Mouse (Mus musculus) T-helper 17 cell (primary cell): ENCODE measurements at regions not wholly inside any gene's neighbourhood (a gene's known extent, or its start where the extent isn't known, plus 50 kb on each side); places are given as distances from the start of the nearest gene placed in this dataset.

Source experiments
- in situ Hi-C, 2 experiments: fragments of 300-600 bp; cut with MboI, MseI; formaldehyde crosslinking; loops; 1 replicate in 1 of 2; 2 replicates in 1 of 2; pipeline ENCODE4 v1.15.1; 2025; ENCODE audit warnings: high pct_unique_total_duplicates in 2 of 2

DNA sequence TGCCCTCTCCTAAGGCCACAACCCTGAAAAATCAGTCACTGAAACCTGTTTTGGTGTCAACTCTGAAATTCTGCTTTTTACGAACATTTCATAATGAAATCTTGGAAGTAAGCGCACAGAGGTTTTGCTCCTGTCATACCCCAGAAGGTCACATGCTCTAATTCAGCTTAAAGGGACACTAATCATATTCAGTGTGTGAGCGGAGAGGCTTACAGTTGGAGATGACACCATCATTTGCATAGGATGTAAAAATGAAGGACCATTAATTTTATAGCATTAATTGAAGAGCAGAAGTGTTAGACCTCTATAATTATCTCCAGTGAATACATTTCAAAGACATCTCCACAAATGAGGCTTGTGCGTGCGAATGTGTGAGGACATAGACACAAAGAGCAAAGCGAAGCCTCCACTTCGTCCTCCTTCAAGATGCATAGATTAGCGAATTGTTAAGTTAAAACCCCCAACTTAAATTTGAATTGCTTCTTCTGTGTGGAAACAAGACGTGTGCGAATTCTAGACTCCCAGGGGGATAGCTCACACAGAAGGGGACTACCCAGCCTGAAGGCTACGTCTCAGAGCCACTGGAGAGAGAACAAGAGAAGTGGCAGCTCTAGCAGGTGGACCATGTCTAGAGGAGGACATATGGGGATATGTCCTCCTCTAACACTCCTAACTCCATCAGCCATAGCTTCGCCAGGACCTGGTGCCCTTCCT, 479.0 kb upstream of the Kif2a start:
- in situ Hi-C loops, result no loop called here

DNA sequence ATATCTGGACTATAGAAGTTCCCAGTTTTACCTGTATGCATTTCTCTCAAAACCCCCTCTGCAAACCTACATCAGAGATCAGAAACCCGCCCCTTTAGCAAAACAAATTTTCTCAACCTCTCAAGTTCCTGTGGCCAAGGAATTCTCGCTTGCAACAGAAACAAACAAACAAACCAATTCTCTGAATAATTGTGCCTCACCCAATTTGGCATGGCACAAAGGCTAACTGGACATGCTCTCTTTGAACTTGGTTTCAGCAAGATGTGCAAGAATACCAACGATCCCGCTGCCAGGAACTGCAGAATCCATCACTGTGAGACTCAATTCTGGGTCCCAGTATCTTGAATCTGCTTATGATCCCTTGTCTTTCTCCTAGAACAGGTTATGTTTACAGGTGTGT, 477.4 kb upstream of the Kif2a start:
- in situ Hi-C loops, result no loop called here

DNA sequence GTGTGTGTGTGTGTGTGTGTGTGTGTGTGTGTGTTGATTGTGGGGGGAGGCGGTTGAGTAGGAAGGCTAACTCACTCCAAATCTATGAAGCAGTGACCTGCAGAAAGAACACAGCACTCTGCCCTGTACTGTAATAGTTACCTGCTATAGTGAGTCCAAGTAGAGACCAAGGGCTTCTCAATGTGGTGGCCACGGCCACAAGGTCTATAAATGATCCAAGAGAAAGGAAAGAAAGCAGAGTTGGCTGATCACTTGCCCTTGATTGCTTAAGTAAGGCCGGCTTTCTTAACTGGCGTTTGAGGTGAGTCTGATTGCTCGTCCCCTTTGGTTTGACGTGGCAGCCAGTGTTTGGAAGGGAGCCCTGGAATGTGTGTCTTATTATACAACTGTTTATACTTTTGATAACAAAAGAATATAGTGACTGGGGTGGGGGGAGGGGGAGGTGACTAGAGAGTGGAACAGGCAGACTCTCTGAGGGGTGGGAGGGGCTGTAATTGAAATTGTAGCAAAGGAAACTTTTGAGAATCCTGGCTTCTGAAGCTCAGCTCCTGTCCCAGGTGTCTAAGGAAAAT, 473.3 kb upstream of the Kif2a start:
- in situ Hi-C loops, result no loop called here

DNA sequence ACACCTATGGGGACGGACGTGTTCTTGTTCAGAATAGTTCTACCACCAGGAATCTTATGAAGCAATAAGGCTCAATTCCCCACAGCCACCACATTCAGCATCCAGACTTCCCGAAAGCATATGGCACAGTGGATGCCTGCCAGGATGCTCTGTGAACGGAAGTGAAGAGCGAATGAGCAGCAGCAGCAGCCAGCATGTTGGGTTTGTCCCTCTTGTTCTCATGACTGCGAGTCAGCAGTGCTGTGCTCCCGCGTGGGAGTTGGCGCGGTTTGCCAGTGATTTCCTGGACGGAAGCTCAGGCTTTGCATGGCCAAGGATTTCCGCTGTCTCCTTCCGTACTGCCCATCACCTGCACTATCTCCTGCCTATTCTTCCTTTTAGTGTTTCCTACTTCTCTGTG, 471.8 kb upstream of the Kif2a start:
- in situ Hi-C loops, result no loop called here

DNA sequence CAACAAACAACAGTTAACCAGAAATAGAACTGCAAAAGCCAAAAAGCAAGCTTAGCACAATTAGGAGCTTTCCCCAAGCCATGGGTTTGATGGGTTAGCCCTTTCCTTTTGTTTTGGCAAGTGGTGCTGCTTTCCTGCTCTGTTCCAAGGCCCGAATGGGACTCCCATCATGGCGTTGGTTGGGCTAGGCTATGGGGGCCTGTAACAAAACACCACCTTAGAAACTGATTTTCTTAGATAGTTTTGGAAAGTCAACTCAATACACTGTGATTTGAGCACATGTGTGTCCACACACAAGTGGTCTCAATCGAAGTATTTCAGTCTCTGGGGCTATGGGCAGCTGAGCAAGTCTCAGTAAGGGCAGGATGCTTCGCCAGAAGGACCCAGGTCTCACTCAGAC, 470.5 kb upstream of the Kif2a start:
- in situ Hi-C loops, result no loop called here

DNA sequence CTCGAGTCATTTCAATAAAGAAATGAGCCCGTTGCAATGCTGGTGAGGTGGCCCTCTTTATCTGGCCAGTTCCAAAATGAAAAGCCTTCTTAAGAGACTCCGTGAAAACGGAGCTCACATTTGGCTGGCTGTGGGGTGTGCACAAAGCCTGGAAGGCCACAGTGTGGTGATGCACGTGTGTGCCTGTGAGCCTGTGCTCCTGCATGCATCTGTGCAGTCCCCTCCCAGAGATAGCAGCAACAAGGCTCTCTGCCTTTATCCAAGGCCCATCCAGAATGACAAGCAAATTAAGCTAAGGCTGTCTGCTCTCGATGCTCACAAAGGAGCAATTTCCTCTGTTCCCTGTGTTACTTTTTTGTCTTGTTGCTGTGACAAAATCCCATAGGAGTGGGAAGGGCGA, 469.5 kb upstream of the Kif2a start:
- in situ Hi-C loops, result no loop called here

DNA sequence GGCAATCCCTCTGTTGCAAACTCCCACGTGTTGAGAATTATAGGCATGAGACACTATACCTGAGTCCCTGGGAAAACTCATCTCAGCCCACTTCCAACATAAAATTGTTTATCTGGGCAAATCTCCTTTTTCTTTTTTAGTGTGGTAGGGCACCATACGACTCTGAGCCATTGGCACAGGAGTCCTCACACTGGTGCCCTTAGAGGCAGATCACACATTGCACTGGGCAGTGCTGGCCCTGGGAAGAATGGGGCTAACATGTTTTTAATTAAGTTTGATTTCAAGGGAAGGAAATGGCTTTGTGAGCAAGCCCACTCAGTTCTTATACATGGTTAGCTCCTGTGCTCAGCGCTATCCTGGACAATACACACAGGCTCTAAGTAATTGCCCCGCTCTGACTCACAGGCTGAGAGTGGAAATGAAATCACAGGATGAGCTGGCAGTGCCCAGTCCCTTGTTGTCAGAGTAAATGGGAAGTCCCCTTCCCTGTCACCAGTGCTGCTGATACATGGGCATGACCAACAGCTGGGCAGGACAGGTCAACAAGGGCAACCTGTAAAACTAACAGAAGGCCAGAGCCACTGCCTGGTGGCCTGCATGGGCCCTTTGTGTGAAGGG, 463.6 kb upstream of the Kif2a start:
- in situ Hi-C loops, result no loop called here

DNA sequence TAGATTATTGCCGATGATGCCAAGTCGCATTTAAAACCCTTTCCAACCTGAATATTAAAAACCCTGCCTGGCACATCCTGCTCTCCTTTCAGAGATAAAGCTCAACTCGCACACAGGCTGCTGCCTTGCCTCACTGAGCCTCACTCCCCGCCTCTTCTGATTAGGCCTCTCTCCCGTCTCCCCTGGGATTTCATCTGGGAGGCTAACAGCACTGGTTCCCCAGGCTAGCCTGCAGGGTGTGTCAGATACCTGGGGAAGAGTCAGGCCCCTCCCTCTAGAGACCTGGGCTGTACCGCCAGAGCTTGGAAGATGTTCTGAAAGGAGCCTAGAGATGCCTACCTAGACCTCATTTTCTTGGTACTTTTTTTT, 462.7 kb upstream of the Kif2a start:
- in situ Hi-C loops, result no loop called here

DNA sequence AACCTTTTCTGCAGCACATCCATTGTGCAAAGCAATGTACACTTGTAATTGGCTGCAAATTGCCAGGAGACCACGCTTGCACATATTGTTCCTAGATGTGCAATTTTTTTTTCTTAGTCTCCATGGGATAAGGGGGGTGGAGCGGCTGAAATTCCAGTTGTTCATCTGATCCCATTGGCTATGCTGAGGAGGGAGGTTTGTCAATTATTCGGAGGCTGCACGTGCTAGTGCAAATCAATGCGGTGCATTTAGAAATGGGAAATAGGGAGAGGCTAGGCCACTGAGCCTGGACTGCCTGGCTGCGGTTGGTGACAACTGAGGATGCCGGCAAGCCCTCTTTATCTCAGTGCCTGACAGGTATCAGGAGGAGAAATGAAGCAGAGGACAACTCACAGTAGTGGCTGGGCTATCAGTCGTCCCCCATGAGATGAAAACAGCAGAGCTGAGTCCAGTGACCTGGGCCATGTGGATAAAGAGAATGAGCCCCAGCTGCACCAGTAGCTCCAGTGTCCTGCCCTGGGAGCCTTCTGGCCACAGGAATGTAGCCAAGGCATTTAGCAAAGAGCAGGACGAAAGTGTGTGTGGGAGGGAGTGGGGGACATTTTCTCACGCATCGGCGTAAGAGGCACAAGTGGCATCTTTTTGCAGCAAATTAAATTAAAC, 462.2 kb upstream of the Kif2a start:
- in situ Hi-C loops, result no loop called here

DNA sequence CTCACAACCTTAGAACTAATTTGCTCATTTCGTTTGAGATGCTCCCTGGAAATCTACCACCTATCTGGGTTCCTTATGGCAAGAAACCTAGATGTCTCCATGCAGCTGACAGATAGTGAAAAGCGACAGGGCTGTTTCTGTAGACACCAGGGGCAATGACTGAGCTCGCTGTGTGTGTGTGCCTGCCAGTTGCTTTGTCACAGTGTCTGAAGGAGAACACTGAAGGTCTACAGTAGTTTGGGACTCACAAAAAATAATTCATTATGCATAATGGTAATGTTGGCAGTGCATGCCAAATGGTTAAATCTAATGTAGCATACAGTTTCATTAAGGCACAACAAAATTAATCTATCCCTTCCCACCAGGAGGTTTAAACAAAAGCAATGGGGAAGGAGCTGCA, 453.2 kb upstream of the Kif2a start:
- in situ Hi-C loops, result no loop called here

DNA sequence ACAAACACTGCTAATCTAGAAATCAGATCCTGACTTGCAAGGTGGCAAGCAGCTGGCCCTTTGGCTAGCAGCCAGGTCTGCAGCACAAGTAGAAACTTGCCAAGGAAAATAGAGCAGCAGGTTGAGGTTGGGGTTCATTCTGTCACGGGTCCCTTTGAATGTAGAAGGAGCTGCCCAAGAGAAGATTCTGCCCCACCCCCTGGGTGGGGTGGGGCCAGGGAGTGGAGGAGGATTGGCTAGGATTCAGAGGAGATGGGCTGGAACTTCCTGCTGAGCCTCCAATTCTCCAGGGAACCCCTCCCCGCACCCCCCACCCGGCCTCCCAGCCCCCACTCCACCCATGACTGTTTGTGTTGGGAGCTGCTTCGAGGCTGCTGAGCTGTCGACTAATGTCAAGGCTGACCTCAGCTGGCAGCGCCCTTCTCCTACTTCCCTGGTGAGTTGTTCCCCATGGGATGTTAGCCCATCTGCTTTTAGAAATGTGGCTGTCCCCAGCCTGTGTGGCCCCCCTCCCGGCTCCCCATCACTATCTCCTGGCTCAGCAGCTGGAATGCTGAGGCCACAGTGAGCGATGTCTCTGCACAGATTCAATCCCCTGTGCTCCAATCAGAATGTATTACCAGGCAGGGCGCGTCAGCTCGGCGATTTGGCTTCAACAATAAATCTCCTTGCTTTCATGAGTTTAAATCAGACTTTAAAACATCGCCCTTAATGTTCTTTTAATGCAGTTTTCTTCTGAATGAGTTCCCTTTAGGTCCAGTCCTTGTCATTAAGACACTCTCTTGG, 447.8 kb upstream of the Kif2a start:
- in situ Hi-C loops, result no loop called here

DNA sequence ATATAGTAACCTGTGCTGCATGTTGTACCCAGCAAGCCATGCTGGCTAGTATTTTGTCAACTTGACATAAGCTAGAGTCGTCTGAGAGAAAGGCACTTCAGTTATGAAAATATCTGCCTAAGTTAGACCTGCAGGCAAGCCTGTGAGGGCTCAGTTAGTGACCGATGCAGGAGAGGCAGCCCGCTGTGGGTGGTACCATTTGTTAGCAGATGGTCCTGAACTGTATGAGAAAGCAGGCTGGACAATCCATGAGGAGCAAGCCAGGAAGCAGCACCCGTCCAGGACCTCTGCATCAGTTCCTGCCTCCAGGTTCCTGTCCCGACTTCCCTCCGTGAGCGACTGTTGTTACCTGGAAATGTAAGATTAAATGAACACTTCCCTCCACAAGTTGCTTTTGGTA, 440.9 kb upstream of the Kif2a start:
- in situ Hi-C loops, result no loop called here

DNA sequence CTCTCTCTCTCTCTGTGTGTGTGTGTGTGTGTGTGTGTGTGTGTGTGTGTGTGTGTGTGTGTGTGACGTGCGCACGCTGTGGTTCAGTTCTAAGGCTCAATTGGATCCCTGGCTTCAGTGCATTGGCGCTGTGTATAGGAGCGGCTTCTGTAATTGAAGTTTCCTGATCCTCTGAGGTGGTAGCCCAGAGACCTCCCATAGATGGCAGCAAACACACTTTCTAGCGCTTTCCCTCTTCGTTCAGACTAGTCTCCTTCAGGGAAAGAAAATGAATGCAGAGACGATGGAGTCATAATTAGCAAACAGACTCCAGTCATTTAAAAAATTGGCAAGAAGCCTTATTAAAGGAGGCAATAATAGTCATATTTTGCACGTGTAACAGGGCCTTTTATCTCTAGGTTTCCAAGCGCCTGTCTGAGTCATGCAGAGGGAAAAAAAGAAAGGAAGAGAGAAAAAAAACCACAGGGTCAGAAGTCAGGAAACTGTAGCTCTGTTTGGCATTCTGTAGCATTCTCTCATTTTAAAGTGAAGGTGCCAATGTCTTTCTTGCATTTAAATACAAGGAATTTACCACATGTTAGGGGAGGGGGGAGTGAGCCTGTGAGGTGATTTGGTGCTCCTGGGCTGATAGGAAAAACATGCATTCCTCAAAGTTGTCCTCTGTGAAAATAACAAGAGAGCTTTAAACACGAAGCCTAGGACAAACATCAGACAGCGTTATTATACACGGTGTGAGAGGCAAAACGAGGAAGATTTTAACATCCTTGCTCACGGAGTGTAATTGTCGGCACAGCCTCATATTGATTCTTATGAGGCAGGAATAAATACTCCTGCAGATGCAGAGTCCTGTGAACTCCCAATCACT, 439.4 kb upstream of the Kif2a start:
- in situ Hi-C loops, result no loop called here

DNA sequence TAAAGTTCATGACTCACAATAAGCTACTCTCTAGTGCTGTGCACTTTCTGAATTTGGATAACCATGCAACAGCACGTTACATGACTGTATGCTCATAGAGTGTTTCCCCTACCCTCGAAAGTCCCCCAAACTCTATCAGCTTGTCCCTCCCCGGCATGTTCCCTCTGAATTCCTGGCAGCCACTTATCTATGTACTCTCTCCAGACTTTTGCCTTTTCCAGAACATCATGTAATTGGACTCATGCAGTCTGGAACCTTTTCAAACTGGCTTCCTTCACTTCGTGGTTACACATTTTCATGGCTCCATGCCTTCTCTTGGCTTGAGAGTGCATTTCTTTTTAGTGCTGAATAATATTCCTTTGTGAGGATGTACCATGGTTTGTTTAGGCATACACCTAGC, 436.8 kb upstream of the Kif2a start:
- in situ Hi-C loops, result no loop called here

DNA sequence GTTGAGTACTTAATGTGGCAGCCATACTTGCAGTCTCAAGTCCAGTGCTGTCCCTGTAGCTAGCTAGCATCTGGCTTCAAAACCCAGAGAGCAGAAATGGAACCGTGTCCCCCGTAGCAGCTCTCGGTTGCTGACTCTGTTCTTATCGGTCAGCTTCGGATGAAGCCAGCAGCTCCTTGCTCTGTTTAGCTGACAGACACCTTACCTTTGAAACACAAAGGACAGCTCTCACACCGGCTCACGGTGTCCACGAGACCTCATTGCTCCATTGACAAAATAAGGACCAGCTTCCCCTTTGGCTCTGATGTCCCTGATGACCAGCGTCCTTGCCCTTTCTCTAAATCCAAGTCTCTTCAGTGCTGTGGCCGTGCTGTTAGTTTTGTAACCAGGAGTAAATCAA, 435.3 kb upstream of the Kif2a start:
- in situ Hi-C loops, result no loop called here

DNA sequence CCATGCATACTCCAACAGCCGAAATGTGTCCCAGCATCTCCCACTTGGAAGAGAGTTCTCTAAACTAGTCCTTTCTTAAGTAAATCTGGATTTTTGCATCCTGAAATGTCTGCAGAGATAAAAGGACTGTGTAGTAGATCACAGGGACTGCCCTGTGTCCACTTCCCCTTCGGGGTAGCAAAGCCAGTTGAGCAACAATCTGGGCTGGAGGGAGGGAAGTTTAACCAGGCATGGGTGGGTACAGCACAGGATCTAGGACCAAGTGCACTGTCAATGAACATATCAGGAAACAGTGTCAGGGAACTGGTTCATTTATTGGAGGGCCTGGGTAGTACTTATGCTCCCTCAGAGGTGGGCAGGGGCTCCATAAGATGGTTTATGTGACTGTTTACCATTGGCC, 434.5 kb upstream of the Kif2a start:
- in situ Hi-C loops, result no loop called here

DNA sequence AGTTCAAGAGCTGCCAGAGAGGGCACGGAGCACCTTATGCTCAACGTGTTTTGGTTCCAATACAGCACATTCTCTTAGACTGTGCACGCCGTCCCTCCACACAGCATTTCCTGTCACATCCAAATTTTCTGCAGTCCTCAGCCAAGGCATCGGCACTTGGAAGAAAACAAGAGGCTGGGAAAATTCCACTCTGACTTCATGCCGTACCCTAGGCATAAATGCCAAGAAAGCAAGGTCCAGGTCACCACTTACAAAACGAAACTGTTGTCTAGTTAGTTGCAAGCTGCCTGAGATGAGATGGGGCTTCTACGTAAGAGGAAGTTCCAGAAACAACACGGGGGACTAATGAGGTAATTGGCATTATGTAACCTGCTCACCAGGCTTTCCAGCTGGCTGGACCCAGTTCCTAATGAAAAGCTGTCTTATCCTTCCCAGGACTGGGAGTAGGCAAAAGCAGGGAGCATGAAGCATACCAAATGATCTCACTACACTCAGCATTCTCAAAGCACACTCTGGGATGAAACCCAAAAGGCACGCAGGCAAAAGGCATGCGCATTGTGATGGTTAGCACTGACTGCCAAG, 427.8 kb upstream of the Kif2a start:
- in situ Hi-C loops, result no loop called here

DNA sequence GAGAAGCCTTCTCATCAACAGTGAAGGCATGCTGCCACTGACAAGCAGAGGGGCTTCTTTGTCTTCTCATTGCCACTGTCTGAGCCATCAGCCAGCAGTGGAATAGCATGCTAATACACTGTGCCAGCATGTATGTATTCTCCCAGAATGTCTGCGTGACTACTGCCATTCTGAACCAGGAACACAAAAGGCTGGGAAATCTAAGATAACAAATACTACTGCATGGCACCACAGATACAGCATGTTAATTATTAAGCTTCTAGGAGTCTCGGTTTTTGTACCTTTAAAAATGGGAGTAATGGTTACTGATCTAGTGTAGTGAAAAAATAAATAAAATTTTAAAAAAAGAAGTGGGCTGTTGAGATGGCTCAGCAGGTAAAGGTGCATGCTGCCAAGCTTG, 425.9 kb upstream of the Kif2a start:
- in situ Hi-C loops, result no loop called here

DNA sequence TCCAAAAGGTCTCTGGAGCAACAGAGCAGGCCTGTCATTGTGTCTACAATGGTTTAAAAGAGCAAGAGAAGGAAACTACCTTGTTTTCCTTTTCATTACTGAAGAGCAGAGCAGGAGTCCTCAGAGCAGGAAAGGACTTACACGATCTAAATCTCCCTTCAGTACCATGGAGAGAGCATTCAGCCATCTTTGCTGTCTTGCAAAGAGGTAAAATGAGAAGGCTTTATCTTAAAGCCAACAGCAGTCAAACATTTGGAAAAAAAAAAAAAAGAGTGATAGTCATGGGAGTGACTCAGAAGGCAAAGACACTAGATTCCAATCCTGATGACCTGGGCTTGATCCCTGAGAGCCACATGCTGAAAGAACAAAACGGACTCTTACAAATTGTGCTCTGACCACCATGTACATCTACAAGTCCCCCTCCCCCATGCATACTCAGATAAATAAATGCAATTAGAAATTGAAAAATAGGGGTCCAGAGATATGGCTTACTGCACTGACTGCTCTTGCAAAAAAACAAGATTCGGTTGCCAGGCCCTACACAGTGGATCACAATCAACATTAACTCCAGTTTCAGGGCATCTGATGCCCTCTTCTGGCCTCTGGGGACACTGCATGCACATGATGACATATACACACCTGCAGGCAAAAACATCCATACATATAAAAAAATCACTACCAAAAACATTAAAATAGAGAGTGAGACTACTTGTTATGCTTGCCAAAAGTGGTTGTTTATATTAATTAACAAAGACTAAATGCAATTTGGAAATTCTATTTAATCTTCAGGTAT, 397.6 kb upstream of the Kif2a start:
- in situ Hi-C loops, result loop anchor here in 1 of 2 experiments (10.0 kb wide), 1 partner anchor 305 kb away; no protein-coding TSS in a partner anchor

DNA sequence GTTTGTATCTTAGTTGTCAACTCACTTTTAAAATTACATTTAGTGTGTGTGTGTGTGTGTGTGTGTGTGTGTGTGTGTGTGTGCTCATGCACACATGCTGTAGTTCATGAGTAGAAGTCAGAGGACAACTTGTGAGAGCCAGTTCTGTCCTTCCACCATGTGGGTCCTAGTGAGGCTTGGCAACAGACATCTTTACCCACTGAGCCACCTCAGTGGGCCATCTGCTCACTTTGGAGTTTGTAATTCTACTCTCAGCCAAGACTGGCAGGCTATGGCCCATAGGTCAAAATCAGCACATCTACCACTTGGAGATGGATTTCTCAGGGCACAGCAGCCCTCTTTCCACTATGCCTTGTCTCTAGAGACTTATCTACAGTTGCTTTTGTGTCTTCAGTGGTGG, 388.3 kb upstream of the Kif2a start:
- in situ Hi-C loops, result loop anchor here in 1 of 2 experiments (10.0 kb wide), 1 partner anchor 295 kb away; no protein-coding TSS in a partner anchor
